Mouse (Mus musculus): ENCODE measurements around the gene Fkbp9.

DNA sequence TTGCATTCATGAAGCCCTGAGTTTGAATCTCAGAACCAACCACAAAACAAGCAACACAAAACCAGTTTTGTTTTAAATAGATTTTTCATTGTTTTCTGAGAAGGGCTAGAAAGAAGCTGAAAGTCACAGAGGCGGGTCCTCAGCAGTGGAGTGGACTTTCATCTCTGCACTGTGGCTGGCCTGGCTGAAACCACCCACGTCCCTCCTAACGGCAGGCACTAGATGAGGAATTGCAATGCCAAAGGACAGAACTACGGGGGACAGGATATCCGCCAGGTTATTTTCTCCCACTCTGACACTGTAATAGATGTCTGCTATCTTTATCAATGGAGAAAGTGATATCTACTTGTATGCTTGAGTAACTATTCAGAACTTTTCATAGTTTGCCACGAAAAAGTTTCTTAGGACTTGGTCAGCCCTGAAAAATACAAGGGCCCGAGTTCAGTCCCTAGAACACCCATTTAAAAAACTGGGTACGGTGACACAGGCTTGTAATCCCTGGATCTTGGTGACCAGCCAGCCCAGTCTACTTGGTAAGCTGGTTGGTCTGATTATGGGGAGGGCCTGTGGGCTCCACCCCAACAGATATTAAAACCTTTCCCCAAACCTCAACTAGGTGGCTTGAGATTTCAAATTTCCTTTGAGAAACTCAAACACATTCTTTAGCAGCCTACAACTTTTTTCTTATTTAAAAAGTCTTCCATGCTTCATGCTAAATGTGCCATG is 74.4 kb downstream of the Fkbp9 start:
- TF ChIP-seq CTCF (IDR thresholded peaks at IDR 0.05; ENCODE audit: extremely low read depth, insufficient read length, insufficient replicate concordance, low read depth, low read length) (no peak), POLR2A (IDR thresholded peaks at IDR 0.05; ENCODE audit: low read depth, low read length) (no peak)

All from small intestine, adult 2 months (tissue).